Mouse (Mus musculus): ENCODE results near the gene BB287469.
"Not testable (repeated sequence)": the region's sequence is repeated elsewhere in the genome, so short reads cannot be mapped to it uniquely, and the experiment has no call there.

DNA sequence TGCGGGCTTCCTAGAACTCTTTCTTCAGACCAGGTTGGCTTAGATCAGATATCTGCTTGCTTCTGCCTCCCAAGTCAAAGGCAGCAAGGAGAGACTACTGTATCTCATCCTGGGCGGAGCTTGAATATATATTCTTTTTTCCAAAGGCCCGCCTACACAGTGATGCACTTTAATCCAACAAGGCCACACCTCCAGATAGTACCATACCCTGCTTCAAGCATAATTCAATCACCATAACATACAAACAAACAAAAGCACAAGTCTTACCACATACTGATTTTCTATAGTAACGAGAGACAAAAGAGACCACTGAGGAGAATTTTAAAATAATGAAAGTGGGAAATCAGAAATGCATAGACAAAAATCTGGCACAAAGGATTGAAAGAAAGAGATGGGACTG lies 40.7 kb upstream of the BB287469 start, which contains the start of gene Gm21319:
- TF ChIP-seq CTCF (IDR thresholded peaks at IDR 0.05; ENCODE audit: borderline replicate concordance, insufficient read depth, low read length); POLR2A (IDR thresholded peaks at IDR 0.05; ENCODE audit: low read depth, low read length): not testable (repeated sequence)

Measured in embryonic fibroblast, embryonic 13.5 days (primary cell).